Mouse (Mus musculus) bone marrow, adult 2 months (tissue): Measurements from ENCODE around the gene Hddc3.
"Not testable (repeated sequence)": the region's sequence is repeated elsewhere in the genome, so short reads cannot be mapped to it uniquely, and the experiment has no call there.

ENCODE experiments used
- CTCF ChIP-seq: fragments of 200-500 bp; IDR thresholded peaks from 2 replicates; pipeline ENCODE4 v1.5.1; 2011; ENCODE audit warnings: low read length, control low read depth; ENCODE audit not compliant: control insufficient read depth, insufficient read depth
- POLR2A ChIP-seq: fragments of 200-500 bp; IDR thresholded peaks from 2 replicates; pipeline ENCODE4 v1.6.1; 2011; ENCODE audit warnings: low read depth, mild to moderate bottlenecking, control low read depth, low read length, borderline replicate concordance; ENCODE audit not compliant: control insufficient read depth

GRCm38 (mm10) chr7:80324816-80325119, 18.1 kb upstream of the Hddc3 start:
- TF ChIP-seq CTCF, POLR2A: not testable (repeated sequence)
